Mouse (Mus musculus) liver, postnatal 0 days (tissue): ENCODE measurements around the gene Zfand4. TPM values are rescaled to one million over a fixed set of nuclear protein-coding genes. Genes with fewer than 3 reads are reported as not detected.

Source experiments
- ATAC-seq: fragments of 200-750 bp; cut with Nextera tagmentation; 2 replicates; pipeline ENCODE4 v1.8.0; 2017; ENCODE audit warnings: mild to moderate bottlenecking, moderate library complexity
- DNase-seq: peaks from one replicate; pipeline ENCODE4 v3.0.0-alpha.2; 2016
- H3K27ac ChIP-seq: fragments of 300-500 bp; sonication (generic); 2 replicates; pipeline ENCODE4 v1.5.1; 2014; ENCODE audit warnings: antibody characterized with exemption, moderate library complexity, mild to moderate bottlenecking, low read depth
- H3K27me3 ChIP-seq: fragments of 300-500 bp; sonication (generic); 2 replicates; pipeline ENCODE4 v1.6.1; 2014; ENCODE audit warnings: low read length, control low read depth, mixed read lengths; ENCODE audit not compliant: insufficient read depth
- H3K36me3 ChIP-seq: fragments of 300-500 bp; sonication (generic); replicated peaks from 2 replicates; pipeline ENCODE4 v1.6.1; 2014; ENCODE audit warnings: mild to moderate bottlenecking, control low read depth, low read length, moderate library complexity, mixed read lengths; ENCODE audit not compliant: insufficient read depth
- H3K4me1 ChIP-seq: fragments of 300-500 bp; sonication (generic); 2 replicates; pipeline ENCODE4 v1.6.1; 2014; ENCODE audit warnings: antibody characterized with exemption, mild to moderate bottlenecking, control low read depth; ENCODE audit not compliant: insufficient read depth
- H3K4me2 ChIP-seq: fragments of 300-500 bp; sonication (generic); 2 replicates; pipeline ENCODE4 v1.6.1; 2014; ENCODE audit warnings: low read depth, mild to moderate bottlenecking, low read length, moderate library complexity, mixed read lengths
- H3K4me3 ChIP-seq: fragments of 300-500 bp; sonication (generic); 2 replicates; pipeline ENCODE4 v1.5.1; 2014; ENCODE audit warnings: low read depth, low read length
- H3K9ac ChIP-seq: fragments of 300-500 bp; sonication (generic); replicated peaks from 2 replicates; pipeline ENCODE4 v1.6.1; 2014; ENCODE audit warnings: mild to moderate bottlenecking, moderate library complexity
- H3K9me3 ChIP-seq: fragments of 300-500 bp; sonication (generic); 2 replicates; pipeline ENCODE4 v1.6.1; 2016; ENCODE audit warnings: mild to moderate bottlenecking, control low read depth, low read length, mixed read lengths
- CTCF ChIP-seq: sonication (generic); IDR thresholded peaks from 2 replicates; pipeline ENCODE4 v1.5.1; 2016; ENCODE audit warnings: antibody characterized with exemption, low read depth
- EP300 ChIP-seq: IDR thresholded peaks from 2 replicates; pipeline ENCODE4 v1.6.1; 2016; ENCODE audit warnings: antibody characterized with exemption, low read depth, mild to moderate bottlenecking
- WGBS: fragments of 180-500 bp; shearing (Covaris S2); extraction: QIAGEN DNeasy Blood & Tissue Kit; methylation state at CpG from one replicate; pipeline ENCODE4 v1.1.7; 2014; ENCODE audit not compliant: insufficient replicate concordance; 5-methylcytosine and 5-hydroxymethylcytosine counted together
- polyA plus RNA-seq: library from polyadenylated mRNA; unstranded; fragments of >200 nt; fragmentation: Nextera tagmentation; extraction: Ambion mirVana; gene quantifications from 2 replicates; pipeline ENCODE4 v1.2.1, GENCODE M21; 2015

The Zfand4 gene
- polyA plus RNA-seq, 1 experiment from 2014 or later: 5.7 TPM

- H3K27ac ChIP-seq: peak overlapping the region; percentile 76
- no peaks in the 10 kb centered on the region for H3K27me3 ChIP-seq
- H3K36me3 ChIP-seq: 0 out of 2 replicates have a peak, but pooled peaks cover 4% of the 10 kb centered on the region
- DNase-seq (peak; percentile 22), ATAC-seq (no peak)
- H3K9ac ChIP-seq: peak overlapping the region; percentile 51
- peaks cover 28% of the 10 kb centered on the region for H3K4me1 ChIP-seq
- 38% methylated on average over 11 of the region's 11 CpGs for WGBS
- H3K4me2 ChIP-seq: peak overlapping the region; percentile 95
- no peaks in the 10 kb centered on the region for H3K9me3 ChIP-seq
- TF ChIP-seq EP300 (no peak), CTCF (no peak)
- H3K4me3 ChIP-seq: peak overlapping the region; percentile 27; the same call in 1 of the 2 replicates
Measured at GRCm38 (mm10) chr6:116266273-116267109, 2.5 kb downstream of the Zfand4 start.

DNA sequence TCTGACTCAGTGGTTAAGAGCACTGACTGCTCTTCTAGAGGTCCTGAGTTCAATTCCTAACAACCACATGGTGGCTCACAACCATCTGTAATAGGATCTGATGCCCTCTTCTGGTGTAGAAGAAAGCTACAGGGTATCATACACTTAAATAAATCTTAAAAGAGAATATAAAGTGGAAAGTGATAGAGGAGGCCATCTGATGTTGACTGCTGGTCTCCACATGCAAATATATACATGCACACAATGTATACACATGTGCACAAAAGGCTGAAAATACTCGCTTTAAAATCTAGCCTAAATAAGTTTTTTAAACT lies 3.0 kb downstream of the Zfand4 start:
- Histone ChIP-seq H3K27ac (peak overlapping the region; percentile 76), H3K4me2 (0 out of 2 replicates have a peak overlapping the region, but pooled peaks have one; percentile 95), H3K36me3 (no peaks in the 10 kb centered on the region), H3K4me3 (no peak overlapping the region), H3K27me3 (no peaks in the 10 kb centered on the region), H3K9ac (no peak overlapping the region), H3K4me1 (peaks cover 28% of the 10 kb centered on the region), H3K9me3 (no peaks in the 10 kb centered on the region)
- ATAC-seq (no peak), DNase-seq (no peak)
- peak; percentile 41 for TF ChIP-seq CTCF
- TF ChIP-seq EP300: no peak
- WGBS: 83% methylated on average over 1 of the region's 1 CpGs

DNA sequence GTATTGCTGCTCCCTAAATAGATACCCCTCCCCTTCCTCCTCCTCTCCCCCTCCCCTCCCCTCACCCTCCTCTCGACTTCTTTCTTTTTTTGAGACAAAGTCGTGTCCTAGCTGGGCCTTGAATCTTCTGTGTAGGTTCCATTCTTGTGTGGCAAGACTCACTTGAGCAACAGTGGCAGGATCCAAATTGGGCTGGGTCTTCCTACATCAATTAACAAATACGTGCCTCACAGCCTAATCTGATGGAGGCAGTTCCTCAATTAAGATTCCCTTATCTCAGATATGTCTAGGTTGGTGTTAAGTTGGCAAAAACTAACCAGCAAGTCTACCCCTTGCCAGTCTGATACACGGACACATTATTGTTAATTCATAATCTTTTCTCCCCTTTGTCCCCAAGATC lies 11.7 kb downstream of the Zfand4 start:
- DNase-seq (no peak), ATAC-seq (no peak)
- Histone ChIP-seq H3K4me2 (no peak overlapping the region), H3K27me3 (no peaks in the 10 kb centered on the region), H3K9ac (no peak overlapping the region), H3K4me3 (no peak overlapping the region), H3K27ac (no peak overlapping the region), H3K9me3 (no peaks in the 10 kb centered on the region), H3K4me1 (peaks cover 5% of the 10 kb centered on the region; the same call in 1 of the 2 replicates), H3K36me3 (peaks cover 20% of the 10 kb centered on the region)
- TF ChIP-seq EP300: no peak
- WGBS: 61% methylated on average over 4 of the region's 4 CpGs

DNA sequence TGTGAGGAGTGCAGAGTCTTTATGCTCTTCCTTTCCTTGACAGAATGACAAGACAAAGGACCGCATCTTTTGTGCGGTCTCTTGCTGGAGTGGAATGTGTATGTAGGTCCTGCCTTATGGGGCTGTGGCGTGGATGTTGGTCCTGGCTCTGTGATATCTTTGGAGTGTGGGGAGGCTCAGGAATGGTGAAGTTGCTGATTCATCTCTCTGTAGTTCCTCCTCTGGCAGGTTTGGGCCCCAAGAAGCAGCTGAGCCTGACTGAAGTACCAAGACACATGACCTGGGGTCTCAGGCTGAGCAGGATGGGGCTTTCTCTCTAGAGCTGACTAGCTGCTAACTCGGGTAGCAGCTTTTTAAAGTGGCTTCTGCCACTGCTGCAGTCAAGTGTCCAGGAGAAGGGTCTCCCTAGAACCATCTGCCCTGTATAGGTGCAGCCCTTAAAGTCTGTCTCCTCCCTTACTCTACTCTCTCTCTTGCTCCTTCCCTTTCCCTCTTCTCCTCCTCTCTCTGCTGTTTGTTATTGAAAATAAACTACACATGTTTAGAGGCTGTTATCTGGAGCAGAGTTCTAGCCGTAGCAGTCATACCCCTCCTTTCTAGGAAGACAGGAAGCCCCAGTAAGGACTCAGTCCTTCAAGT lies 14.8 kb downstream of the Zfand4 start:
- 58% methylated on average over 5 of the region's 5 CpGs for WGBS
- H3K4me2 ChIP-seq: no peak overlapping the region
- H3K9me3 ChIP-seq: no peaks in the 10 kb centered on the region
- H3K4me3 ChIP-seq: no peak overlapping the region
- H3K27ac ChIP-seq: no peak overlapping the region
- DNase-seq (no peak), ATAC-seq (no peak; the same call in 1 of the 2 replicates)
- no peak overlapping the region for H3K9ac ChIP-seq
- H3K27me3 ChIP-seq: no peaks in the 10 kb centered on the region
- H3K36me3 ChIP-seq: peaks cover 20% of the 10 kb centered on the region
- no peak for TF ChIP-seq CTCF
- no peak for TF ChIP-seq EP300
- H3K4me1 ChIP-seq: peaks cover 5% of the 10 kb centered on the region; the same call in 1 of the 2 replicates

GRCm38 (mm10) chr6:116281014-116281413 lies 17.0 kb downstream of the Zfand4 start:
- Histone ChIP-seq H3K4me3 (no peak overlapping the region), H3K27ac (no peak overlapping the region), H3K4me1 (peaks cover 5% of the 10 kb centered on the region; the same call in 1 of the 2 replicates), H3K36me3 (peaks cover 13% of the 10 kb centered on the region; the same call in 1 of the 2 replicates), H3K4me2 (no peak overlapping the region), H3K27me3 (no peaks in the 10 kb centered on the region), H3K9ac (no peak overlapping the region), H3K9me3 (no peaks in the 10 kb centered on the region)
- TF ChIP-seq CTCF: no peak
- TF ChIP-seq EP300: no peak
- no peak for DNase-seq
- peak; percentile 40; the same call in 1 of the 2 replicates for ATAC-seq
- 88% methylated on average over 13 of the region's 13 CpGs for WGBS

DNA sequence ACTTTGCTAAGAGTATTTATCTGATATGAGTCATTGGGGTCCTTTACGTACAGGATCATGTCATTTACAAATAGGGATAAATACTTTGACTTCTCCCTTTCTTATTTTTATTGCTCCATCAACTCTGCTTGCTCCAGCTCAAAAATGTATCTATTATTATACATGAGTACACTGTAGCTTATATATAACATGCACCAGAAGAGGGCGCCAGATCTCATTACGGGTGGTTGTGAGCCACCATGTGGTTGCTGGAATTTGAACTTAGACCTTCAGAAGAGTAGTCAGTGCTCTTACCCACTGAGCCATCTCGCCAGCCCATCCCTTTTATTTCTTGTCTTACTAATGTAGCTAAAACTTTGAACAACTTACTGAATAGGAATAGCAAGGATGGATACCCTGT lies 18.5 kb downstream of the Zfand4 start:
- H3K27ac ChIP-seq: no peak overlapping the region
- peak; percentile 52 for DNase-seq
- H3K9ac ChIP-seq: no peak overlapping the region
- TF ChIP-seq CTCF (peak; percentile 69), EP300 (no peak)
- no peak for ATAC-seq
- no peaks in the 10 kb centered on the region for H3K27me3 ChIP-seq
- H3K4me1 ChIP-seq: peaks cover 14% of the 10 kb centered on the region
- no peaks in the 10 kb centered on the region for H3K9me3 ChIP-seq
- no peak overlapping the region for H3K4me3 ChIP-seq
- H3K36me3 ChIP-seq: peaks cover 10% of the 10 kb centered on the region; the same call in 1 of the 2 replicates
- no peak overlapping the region for H3K4me2 ChIP-seq
- 61% methylated on average over 4 of the region's 4 CpGs for WGBS
